Mouse (Mus musculus) embryo, embryonic 11.5 days (tissue): ENCODE measurements around the gene Nptn.

ENCODE experiments used
- DNase-seq: peaks from one replicate; pipeline ENCODE4 v3.0.0-alpha.2; 2012; ENCODE audit warnings: low read depth, low spot score

The Nptn gene

DNA sequence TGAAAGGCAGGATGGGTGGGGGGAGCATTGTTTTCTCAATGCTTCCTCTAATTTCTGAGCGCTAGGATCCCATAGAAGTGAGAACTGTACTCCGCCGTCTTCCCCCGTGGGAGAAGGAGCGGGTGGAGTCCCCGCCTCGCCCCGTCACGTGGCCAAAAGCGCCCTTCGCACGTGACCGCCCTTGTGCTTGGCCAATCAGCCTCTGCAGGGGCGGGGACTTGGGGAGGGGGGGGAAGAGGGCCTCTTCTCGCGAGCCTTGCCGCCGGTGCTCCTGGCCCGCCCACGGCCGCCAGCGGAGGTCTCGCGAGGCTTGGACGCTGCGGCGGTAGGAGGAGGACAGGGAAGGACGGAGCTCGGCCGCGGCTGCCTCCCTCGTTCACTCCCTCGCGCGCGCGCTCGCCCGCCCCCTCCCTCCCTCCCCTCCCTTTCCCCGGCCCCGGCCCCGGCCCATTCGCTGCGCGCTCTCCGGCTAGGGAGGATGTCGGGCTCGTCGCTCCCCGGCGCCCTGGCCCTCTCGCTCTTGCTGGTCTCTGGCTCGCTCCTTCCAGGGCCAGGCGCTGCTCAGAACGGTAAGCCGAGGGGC is at the start of gene Nptn:
Nptn (plus strand) TSS at position 283 of the 583 bp plus-strand sequence.
- peak; percentile 95 for DNase-seq

DNA sequence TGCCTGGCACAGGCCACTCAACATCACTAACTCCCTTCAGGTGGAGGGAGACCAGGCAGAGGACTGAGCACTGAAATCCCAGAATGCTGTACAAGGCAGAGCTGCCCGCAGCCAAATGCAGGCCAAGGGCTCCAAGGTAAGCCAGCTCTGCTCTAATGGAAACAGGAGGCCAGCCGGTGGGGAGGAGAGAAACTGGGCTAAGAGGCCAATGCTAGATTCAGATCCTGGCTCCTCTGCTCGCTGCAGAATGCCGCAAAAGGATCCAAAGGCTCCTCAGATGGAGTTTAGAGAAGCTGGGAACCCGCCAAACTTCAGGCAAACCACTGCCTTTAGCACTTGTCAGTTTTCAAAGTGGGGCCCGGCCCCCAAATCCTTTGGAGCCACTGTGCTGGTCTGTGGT is 48.7 kb upstream of the Nptn start:
- DNase-seq = no peak

DNA sequence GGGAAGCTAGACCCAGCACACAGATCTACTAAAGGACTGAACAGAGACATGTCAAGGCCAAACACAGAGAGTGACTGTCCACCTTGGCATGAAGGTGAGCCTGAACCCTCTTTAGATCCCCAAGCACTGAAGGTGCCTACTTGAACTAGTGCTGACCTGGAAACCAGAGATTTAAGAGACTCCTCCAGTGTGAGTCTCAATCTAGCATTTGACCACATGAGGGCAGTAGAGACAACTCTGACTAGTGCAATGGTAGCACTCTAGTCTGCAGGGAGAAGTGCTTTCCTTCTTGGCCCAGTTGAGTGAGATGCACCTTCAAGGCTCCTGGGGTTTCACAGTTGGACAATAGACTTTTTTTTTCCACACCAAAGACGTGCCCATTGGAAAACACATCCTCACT is 47.3 kb upstream of the Nptn start:
- DNase-seq = peak; percentile 52

DNA sequence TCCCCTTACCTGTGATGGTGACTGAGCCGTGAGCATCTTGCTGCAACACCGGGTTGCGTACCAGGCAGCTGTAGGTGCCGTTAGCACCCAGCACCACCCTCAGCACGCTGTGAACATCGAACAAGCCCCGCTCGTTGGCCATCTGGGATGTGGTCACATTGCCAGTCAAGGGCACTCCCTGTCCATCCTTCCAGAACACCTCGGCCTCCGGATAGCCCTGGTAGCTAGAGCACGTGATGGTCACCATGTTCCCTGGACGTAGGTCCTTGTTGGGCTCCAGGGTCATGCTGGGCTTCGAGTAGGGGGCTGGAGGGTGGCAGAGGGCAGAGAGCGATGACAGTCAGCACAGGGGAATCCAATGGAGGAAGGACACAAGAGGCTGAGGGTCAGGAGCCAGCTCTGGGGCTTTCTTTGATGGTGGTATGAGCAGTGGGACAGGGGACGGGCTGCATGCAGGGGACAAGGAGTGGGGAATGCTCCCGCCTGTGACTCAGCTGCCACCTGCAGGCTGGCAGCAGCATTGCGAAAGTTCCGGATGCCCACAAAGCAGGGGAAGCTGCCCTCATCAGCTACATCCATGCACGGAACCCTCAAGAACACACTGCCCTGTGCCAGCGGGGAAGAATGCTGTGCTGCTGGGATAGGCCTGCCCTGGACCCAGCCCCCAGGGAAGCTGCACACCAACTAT is 46.4 kb upstream of the Nptn start:
- no peak for DNase-seq

DNA sequence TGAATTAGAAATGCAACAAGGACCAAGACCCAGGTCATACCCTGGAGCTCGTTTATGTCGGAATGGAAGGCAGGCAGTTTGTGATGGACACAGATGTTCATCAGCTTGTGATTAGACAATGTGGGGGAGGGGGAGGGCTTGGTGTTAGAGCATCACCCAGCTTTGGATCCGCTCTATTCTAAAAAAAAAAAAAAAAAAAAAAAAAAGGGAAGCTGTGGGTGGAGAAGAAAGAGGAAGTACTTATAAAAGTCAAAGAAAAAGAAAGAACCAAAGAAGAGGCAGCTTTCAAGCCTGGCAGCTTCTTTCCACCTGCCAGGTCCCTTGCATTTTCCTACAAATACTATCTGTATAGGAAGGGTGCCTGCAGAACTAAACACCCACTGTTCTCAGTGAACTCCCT is 44.3 kb upstream of the Nptn start:
- no peak for DNase-seq

DNA sequence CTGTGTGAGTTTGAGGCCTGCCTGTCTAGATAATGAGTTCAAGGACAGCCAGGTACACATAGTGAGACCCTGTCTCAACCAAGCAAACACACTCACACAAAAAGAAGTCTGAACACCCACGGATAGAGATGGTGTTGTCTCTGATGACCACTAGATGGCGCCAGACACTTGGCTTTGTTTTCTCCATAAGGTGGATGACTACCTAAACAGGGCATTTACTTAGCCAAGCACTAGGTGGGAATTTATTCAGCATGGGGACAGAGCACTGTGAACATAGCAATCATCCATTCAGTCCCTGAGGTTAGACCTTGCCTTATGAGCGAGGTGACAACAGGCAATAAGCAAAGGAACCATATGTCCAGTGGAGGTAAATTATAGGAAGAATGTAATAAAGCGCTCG is 42.2 kb upstream of the Nptn start:
- peak; percentile 57 for DNase-seq

DNA sequence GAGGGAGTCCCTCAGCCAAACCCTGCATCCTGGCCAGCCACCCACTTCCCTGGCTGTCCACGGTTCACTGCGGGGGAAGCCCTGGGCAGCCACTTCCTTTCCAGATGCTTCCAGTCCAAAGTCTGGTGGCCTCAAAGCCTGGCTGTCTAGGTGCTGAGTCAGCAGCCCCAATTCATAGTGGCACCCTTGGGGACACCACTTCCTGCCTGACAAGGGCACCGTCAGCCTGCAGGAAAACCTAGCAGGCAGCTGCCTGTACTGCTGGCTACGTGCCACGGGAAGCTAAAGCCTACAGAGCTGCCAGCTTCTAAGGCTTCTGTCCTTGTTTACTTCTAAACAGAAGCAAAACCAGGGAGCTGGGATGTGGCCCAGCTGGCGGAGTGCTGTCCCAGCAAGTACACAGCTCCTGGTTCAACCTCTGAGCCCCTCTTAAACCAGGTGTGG is 40.1 kb upstream of the Nptn start:
- DNase-seq = no peak

DNA sequence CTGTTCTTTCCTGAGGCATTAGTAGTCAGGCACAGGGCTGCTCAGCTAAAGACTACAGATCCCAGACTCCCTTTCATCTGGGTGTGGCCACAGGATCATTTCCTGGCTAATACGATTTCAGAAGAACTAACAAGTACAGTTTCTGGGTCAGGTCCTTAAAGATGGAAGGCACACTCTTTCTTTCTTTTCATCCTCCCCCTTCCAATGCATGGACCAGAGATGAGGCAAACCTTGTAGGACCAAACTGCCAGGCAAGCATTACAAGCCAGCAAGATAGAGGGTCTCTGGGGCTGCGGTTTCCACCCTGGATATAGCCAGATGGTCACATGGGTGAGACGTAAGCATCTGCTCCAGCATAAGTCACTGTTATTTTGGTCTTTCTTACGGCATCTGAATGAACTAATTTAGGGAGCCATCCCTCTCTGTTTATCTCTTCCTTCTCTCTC is 37.1 kb upstream of the Nptn start:
- no peak for DNase-seq

DNA sequence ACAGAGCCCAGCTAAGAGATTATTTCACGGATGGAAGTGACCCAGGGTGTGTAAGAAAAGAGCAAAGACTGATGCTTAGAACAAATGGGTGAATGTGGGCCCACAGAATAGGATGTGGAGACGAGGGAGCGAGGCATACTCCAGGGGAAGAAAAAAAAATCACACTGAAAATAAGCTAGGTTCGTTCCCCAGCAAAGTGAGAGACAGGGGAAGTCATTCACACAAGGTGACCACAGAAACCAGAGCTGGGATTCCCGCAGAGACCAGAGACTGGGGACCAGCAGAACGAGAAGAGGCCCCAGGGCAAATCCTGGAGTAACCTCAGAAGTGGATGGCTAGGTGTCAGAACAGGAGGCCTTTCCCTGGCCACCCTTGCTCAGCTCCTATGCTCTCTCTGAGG is 36.6 kb upstream of the Nptn start:
- DNase-seq = no peak

DNA sequence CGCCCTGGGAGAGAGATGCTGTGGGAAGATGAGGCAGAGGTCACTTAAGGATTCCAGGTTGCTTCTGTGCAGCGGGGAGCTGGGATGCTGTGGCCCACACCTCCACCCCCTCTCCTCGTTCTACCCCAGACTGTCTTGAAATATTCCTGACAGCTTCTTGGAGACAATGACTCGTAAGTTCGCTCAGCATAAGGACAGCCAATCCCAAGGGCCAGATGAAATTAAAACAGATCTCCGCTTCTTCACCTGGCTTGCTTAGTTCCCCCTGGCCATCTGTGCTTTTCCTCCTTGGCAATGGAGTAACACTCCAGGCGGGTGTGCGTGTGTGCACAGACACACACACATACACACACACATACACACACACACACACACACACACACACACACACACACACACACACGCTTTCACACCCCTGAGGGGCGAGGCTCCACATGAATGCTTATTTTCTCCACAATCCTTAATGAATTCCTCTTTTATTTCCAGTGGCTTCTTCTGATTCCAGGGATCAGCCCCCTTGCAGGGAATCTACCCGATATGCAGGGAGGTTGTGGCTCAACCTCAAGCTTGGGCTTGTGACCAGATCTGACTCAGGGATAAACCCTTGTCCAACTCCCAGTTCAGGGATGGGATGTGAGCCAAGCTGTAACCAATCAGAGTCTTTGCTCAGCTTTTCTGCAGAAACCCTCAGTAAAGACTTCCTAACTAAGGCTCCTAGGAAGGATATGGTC is 35.2 kb upstream of the Nptn start:
- no peak for DNase-seq

DNA sequence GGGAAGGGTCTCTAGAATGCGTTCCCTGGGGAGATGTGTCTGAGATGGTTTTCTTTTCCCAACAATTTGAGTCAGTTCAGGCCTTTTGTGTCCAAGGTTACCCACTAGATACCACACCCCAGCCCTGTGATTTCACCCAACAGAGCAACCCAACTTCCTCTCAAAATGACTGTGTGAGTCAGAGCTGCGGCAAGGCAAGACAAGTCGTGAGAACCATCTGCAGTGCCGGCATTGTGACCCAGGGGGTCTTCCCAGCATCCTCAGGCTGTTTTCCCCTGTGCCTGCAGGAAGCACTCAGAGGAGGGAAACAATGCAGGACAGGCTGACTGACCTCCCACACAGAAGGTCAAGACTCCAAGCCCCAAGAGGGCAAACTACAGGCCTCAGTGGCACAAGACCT is 33.1 kb upstream of the Nptn start:
- no peak for DNase-seq

DNA sequence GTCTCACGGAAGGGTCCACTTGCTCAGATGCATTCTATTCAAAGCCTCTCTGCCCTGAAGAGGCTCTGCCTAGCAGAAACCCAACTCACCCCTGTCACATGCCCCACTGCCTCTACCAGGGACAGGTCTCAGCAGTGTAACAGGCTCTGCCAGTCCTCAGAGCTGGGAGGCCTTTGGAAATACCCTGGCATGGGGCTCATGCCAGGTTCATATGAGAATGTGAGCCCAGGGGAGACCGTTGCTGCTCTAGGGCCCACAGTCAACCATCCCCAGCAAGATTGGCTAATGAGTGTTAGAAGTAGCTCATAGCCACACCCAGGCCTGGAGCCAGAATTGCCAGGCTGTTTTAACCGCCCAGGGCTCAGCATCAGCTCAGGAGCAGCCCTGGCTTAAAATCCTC is 32.3 kb upstream of the Nptn start:
- no peak for DNase-seq

DNA sequence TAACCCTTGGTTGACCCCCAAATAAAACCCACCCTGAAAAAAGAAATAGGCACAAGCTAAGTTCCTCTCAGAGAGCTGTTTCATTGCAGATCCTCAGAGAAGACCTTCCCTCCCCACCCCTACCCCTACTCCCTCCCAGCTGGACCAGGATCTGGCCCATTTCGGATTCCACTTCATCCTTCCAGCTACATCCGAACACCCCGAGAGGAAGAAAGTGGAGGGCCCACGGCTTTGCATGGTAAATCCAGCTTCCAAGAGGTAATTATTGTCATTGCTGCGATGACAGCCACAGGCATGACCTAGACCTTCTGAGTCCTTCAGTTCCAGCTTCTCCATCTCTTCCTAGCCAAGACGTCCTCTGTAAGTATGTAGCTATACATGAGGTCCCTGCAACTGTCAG is 31.1 kb upstream of the Nptn start:
- DNase-seq = no peak

DNA sequence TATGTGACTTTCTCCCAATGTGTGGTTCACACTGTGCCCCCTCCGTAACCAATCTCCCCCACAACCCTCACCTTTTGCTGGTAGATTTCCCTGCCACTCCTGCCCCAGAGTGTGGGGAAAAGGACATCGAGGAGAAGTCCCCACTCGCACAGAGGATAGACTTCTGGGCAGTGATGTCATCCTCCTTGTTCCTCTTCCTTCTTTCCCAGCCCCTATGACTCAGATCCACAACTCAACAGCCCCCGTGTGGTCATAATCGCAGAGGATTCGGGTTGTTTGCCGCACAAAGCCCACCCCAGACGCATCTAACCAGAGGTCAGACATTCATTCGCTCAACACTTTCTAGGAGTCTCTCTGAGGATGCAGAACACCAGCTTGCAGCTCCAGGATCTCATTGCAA is 30.0 kb upstream of the Nptn start:
- no peak for DNase-seq

DNA sequence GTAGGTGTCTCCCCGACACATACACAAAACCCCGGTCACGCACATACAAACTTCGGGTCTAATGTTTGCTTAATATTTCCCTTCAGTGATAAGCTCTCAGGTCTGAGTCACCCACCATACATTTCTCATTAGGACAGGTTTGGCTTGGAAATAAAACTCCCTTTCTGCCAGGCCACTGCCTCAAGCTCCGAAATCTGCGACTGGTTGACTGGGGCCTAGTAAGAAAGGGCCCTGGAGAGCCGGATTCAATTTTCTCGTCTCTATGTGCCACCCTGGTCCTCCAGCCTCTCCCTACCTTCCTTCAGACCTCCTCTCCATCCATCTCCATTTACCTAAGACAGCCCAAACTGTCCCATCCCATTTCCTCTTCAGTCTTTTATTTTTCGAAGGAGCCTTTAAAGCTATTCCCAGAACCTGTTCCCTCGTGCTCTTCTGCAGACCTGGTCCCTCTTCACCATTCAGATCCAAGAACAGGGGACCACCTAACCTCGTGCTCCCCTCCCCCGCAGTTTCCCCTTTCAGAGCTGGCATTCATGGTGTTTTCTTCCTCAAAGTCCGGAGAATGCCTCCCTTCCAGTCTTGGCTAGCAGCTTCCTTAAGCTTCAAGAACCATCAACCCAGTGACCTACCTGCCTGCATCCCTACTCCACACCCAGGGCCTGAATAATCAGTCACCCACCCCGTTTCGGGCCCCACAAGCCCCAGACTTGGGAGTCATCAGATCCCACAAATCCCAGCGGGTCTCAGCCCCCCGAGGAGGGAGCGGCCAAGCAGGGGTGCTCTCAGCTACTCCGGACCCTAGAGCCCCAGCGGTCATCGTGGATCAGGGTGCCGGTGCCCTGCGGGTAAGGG is 27.8 kb upstream of the Nptn start:
- DNase-seq = peak; percentile 17

DNA sequence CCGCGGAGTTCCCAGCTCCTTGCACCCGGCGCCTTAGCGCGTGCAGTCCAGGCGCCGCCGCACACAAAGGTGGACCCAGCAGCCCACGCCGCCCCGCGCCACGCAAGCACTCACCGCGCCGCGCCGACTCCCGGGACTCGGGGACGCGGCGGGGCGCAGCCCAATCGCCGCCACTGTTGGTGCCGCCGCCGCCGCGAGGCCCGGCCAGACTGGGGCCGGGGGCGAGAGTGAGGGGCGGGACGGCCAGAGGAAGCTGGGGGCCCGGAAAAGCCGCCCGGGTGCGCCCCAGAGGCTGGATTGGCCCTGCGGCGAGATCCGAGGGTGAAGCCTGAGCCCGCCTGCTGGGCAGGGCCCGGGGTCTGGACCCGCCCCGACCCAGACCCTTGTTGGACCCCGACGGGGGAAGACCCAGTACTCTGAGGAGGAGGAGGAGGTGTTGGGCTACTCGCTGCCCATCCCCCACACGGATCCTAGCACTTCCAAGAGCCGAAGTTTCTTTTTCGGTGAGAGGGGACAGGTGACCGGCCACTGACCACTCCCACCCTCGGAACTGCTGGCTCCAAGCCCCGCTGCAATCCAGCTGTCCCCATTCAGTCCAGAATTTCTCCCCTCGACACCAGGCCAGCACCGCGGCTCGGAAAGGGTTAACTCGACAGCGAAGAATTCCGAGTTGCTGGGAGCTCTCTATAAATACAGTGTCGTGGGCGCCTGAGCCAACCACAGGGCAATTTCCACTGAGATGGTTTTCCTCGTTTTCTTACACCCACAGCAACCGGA is 26.9 kb upstream of the Nptn start, which contains the start of gene Cd276:
Cd276 (minus strand) TSS at position 530 of the 777 bp plus-strand sequence.
- DNase-seq = peak; percentile 71

DNA sequence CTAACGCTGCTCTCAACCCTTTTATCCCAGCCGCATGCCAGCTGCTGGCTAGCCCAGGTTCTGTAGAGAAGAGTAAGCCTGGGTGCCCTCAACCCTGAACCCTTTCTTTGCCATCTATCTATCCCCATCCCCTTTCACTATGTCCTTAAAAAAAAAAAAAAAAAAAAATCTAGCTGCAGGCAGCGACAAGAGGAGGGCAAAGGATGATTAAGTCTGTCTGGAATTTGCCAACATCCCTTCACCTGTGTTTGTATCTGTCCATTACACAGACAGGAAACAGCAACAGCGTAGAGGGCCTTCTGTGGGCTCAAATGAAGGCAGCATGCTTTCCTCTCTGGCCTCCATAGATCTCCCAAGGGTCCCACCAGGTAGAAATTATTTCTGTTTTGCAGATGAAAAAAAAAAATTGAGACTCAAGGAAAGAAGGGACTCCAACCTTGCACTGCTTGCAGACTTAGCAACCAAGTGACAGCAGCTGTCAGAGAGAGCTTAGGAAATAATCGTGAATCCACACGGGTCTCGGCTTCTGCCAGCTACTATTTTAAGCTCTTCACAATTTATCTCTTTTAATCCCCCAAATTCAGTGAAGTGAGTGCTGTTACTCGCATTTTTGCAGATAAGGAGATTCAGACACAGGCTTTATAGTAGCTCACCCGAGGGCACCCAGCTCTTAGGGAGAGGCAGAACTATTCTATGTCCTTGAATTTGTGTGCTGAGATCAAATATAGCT is 26.2 kb upstream of the Nptn start:
- DNase-seq = no peak

DNA sequence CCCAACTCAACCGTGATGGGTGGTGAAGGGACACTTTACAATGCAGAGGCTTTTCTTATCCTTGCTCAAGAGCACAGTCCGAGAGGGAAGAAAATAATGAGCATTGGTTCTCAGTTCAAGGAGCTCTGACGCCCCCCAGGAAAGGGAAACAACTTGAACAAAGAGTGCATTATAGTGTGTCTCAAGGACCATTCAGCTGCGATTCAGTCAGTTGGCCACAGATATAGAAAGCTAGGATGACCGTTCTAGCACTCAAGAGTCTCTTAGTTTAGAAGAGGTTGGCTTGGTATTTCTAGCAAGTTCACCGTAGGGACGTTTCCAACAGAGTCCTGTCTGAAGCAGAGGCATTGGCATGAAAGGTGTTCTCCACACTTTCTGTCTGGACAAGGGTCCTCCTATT is 25.4 kb upstream of the Nptn start:
- no peak for DNase-seq

DNA sequence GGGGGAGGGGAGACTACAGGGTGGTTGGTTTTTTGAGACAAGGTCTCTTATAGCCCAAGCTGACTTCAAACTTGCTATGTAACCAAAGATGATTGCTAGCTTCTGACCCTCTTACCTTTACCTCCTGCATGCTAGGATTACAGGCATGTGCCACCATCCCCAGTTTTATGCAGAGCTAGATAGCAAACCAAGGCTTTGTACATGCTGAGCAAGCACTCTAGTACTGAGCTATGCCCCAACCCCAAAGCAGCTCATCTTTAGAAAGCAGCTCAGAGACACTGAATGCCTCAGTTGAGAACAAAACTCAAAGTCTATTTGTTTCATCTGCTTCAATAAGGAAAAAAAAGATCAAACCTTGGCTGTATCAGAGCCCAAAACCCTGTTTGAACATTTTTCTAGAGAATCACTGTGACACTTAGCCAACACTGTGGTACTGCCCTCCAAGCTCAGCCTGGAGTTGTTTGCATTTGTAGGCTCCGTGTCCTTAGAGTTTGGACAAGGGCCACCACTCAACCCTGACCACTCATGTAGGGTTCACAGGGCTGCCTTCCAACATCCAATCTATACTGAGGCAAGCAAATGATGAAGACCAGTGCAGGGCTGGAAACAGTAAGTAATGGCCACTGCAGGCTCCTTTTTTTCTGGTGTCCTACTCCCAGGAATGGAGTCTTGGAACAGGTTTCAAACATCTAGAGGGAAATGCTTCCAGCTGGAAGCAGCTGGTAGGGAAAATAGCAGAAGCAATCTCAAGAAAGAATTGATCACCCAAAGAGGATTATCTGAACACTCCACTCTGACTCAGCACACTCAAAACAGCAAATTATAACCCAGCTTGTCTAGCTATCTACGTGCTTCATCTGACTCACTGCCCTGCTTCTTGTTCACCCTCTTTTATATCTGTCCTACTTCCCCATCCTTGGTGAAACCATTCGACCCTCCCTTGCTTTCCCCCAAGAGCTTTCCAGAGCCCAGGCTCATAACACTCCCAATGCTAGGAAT is 24.3 kb upstream of the Nptn start:
- DNase-seq = no peak
